Mouse (Mus musculus) spleen, adult 2 months (tissue): ENCODE results near the gene Pla2g7. TPM values are rescaled to one million over a fixed set of nuclear protein-coding genes. Genes with fewer than 3 reads are reported as not detected.
"Not testable (repeated sequence)": the region's sequence is repeated elsewhere in the genome, so short reads cannot be mapped to it uniquely, and the experiment has no call there.

ENCODE experiments used
- DNase-seq, 2 experiments: peaks; one replicate each; pipeline versions ENCODE4 v3.0.0 to v3.0.0-alpha.2; 2012 to 2021; ENCODE audit warnings: low spot score in 2 of 2, low read depth in 1 of 2
- H3K27ac ChIP-seq: fragments of 200-500 bp; 2 replicates; pipeline ENCODE4 v1.5.1; 2012; ENCODE audit warnings: low read length, inconsistent platforms; ENCODE audit not compliant: insufficient read depth
- H3K27me3 ChIP-seq: fragments of 200-500 bp; 2 replicates; pipeline ENCODE4 v1.6.1; 2012; ENCODE audit warnings: mild to moderate bottlenecking, moderate library complexity, low read length, inconsistent platforms; ENCODE audit not compliant: control insufficient read depth, insufficient read depth
- H3K36me3 ChIP-seq: fragments of 200-500 bp; 2 replicates; pipeline ENCODE4 v1.6.1; 2012; ENCODE audit warnings: mild to moderate bottlenecking, low read length, inconsistent platforms; ENCODE audit not compliant: control insufficient read depth, insufficient read depth
- H3K4me1 ChIP-seq: fragments of 200-500 bp; 2 replicates; pipeline ENCODE4 v1.6.1; 2011; ENCODE audit warnings: inconsistent platforms; ENCODE audit not compliant: control insufficient read depth, insufficient read depth, insufficient read length
- H3K4me3 ChIP-seq: fragments of 200-500 bp; 2 replicates; pipeline ENCODE4 v1.5.1; 2011; ENCODE audit warnings: mild to moderate bottlenecking, inconsistent platforms; ENCODE audit not compliant: insufficient read depth, insufficient read length; ENCODE audit errors: extremely low read depth
- CTCF ChIP-seq: fragments of 200-500 bp; IDR thresholded peaks from 2 replicates; pipeline ENCODE4 v1.5.1; 2011; ENCODE audit warnings: mild to moderate bottlenecking, inconsistent platforms; ENCODE audit not compliant: insufficient read depth, insufficient read length, insufficient replicate concordance; ENCODE audit errors: extremely low read depth
- POLR2A ChIP-seq: fragments of 200-500 bp; IDR thresholded peaks from 2 replicates; pipeline ENCODE4 v1.6.1; 2011; ENCODE audit warnings: low read depth, low read length, inconsistent platforms
- WGBS: fragments of 180-500 bp; shearing (Covaris S2); methylation state at CpG from one replicate; pipeline ENCODE4 v1.1.7; 2018; 5-methylcytosine and 5-hydroxymethylcytosine counted together
- polyA plus RNA-seq: library from polyadenylated mRNA; depleted of rRNA; stranded (reverse); fragments of >200 nt; gene quantifications from 2 replicates; pipeline ENCODE4 v1.2.3, GENCODE M21; 2012; rRNA removed

Gene Pla2g7
- 15.1 and 19.0 TPM in 2 replicates for polyA plus RNA-seq

DNA sequence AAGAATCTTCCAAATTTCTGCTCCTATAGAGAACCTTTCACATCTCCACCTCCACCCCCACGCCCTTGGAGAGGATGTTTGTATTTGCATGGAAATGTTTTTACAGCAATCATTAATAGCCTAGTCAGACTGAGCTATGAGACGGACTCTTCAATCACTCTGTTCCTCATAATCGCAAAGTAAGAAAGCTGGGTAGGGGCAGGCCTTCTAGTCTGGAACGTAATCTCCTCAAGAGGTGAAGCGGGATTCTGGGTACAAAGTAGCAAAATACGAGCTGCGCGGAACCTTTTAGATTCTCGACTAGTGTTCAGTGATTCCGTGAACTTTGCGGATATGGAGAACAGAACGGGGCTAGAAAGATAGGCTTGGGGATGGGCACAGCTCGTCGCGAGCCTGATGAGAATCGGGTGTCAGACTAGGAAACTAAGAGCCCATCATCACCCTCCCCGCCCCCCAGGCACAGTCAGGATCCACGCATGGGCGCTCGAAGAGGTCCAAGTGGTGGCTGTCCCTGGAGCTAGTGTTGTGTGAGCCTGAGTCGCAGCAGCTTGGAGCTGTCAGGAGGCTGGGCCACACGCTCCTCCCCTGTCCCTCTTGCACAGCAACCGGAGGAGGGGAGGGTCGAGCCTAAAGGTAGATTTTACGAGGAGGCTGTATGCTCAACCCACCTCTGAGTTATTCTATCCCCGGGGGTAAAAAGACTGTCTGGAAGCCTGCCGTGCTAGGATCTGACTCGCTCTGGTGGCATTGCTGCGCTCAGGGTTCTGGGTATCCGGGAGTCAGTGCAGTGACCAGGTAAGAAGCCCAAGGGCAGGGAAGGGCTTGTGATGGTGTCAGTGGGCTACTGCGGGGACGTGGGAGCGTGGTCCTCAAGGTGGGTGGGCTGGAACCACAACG, at the start of gene Pla2g7:
Gene Pla2g7 (plus strand): TSS at position 107 of the 897 bp plus-strand sequence.
- WGBS, result 5% methylated on average over 34 of the region's 34 CpGs
- TF ChIP-seq POLR2A (no peak), CTCF (no peak)
- Histone ChIP-seq H3K27ac (peak within 1 kb of the TSS; percentile 61), H3K36me3 (no peaks in the 10 kb centered on the region), H3K27me3 (no peaks in the 10 kb centered on the region), H3K4me1 (peaks cover 3% of the 10 kb centered on the region; the same call in 1 of the 2 replicates), H3K4me3 (peak within 1 kb of the TSS; percentile 48)
- peak in 1 of 2 experiments; percentile 44 for DNase-seq

DNA sequence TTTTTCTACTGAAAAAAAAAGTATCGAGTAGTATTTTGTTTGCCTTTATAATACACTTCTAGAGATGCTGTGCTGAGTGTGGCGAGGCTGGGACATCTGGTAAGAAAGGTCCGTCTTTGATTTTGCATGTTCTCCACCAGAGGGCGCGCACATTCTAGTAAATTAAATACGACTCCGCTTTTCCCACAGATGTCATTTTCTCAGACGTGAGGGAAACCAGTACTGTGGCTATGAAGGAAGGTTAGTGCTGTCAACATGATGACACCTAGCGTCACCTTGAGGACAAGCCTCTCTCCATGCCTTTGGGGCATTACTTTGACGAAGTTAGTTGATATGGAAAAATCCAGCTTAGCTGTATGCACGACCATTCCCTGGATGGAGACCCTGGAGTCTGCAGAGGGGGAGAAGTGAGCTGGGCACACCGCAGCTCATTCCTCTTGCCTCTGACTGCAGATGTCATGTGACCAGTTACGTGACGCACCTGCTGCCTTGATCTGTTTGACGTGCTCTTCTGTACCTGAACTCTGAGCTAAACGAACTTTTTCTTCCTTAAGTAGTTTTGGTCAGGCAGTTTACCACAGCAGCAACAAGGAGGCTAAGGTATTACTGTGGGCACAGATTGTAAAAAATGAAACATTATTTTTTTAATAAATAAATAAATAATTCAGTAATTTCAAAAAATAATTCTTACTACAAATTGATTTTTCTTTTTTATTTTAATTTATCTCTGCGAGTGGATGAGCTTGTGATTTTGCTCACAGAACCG, 49.1 kb upstream of the Pla2g7 start:
- TF ChIP-seq CTCF, result peak; percentile 39; the same call in 1 of the 2 replicates
- no peak for TF ChIP-seq POLR2A
- no peaks in the 10 kb centered on the region for H3K4me1 ChIP-seq
- H3K36me3 ChIP-seq, result no peaks in the 10 kb centered on the region
- whole genome bisulfite sequencing, result 31% methylated on average over 18 of the region's 18 CpGs
- peak; percentile 27 to 41 for DNase-seq
- no peak overlapping the region for H3K4me3 ChIP-seq
- no peak overlapping the region for H3K27ac ChIP-seq
- no peaks in the 10 kb centered on the region for H3K27me3 ChIP-seq

DNA sequence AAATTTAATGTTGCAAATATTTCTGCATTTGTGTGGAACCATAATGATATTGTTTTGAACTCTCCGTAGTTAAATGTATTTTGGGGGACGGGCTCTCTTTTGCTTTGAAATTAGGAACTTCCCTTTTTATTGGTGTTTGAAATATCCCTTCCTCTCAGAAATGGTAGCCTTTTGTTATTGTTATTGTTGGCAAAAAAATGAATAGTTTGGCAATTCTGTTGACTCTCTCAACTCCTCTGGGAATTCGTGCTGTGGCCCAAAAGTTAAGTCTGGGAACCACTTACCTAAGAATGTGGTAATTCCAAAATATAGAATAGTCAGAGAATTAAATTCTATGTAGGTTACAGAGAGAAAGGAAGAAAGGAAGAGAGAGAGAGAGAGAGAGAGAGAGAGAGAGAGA, 47.7 kb upstream of the Pla2g7 start:
- Histone ChIP-seq H3K4me3 (no peak overlapping the region), H3K27me3 (no peaks in the 10 kb centered on the region), H3K36me3 (no peaks in the 10 kb centered on the region), H3K27ac (no peak overlapping the region), H3K4me1 (no peaks in the 10 kb centered on the region)
- WGBS, result 31% methylated on average over 3 of the region's 3 CpGs
- DNase-seq, result no peak
- no peak for TF ChIP-seq CTCF
- no peak for TF ChIP-seq POLR2A

DNA sequence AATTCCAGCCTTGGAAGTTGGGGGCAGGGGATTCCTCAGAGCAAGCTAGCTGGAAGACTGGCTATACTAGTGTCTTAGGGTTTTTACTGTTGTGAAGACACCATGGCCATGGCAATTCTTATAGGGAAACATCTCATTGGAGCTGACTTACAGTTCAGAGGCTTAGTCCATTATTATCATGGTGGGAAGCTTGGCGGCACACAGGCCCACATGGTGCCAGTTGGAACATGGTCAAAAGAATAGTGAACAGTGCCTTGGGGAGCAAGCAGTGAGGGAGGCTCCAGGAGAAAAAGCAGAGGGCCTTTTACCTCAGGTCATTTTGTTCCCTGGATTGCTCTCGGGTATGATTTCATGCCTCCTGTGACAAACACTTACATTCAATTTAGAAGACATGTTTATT, 37.4 kb upstream of the Pla2g7 start:
- no peak overlapping the region for H3K27ac ChIP-seq
- WGBS, result 93% methylated on average over 2 of the region's 2 CpGs
- H3K27me3 ChIP-seq, result no peaks in the 10 kb centered on the region
- TF ChIP-seq CTCF (no peak), POLR2A (no peak)
- DNase-seq, result no peak
- H3K4me3 ChIP-seq, result no peak overlapping the region
- no peaks in the 10 kb centered on the region for H3K36me3 ChIP-seq
- H3K4me1 ChIP-seq, result no peaks in the 10 kb centered on the region

DNA sequence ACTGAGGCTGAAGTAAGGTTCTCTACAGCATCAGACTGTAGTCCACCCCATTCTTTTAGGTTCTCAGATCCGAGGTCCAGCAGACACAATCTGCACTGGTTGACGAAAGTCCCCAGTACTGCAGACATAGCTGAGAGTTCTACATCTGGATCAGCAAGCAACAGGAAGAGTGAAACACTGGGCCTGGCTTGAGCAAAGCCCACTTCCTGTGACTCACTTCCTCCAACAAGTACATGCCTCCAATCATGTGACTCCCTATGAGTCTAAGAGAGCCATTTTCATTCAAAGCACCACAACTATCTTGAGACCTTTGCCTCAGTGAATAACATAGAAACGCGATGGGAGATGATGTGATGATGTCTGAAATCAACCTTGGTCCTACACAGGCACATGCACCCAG, 36.7 kb upstream of the Pla2g7 start:
- DNase-seq, result no peak
- Histone ChIP-seq H3K27me3 (no peaks in the 10 kb centered on the region), H3K36me3 (no peaks in the 10 kb centered on the region), H3K27ac (no peak overlapping the region), H3K4me1 (no peaks in the 10 kb centered on the region), H3K4me3 (no peak overlapping the region)
- TF ChIP-seq CTCF (no peak), POLR2A (no peak)
- WGBS, result 86% methylated on average over 4 of the region's 4 CpGs

DNA sequence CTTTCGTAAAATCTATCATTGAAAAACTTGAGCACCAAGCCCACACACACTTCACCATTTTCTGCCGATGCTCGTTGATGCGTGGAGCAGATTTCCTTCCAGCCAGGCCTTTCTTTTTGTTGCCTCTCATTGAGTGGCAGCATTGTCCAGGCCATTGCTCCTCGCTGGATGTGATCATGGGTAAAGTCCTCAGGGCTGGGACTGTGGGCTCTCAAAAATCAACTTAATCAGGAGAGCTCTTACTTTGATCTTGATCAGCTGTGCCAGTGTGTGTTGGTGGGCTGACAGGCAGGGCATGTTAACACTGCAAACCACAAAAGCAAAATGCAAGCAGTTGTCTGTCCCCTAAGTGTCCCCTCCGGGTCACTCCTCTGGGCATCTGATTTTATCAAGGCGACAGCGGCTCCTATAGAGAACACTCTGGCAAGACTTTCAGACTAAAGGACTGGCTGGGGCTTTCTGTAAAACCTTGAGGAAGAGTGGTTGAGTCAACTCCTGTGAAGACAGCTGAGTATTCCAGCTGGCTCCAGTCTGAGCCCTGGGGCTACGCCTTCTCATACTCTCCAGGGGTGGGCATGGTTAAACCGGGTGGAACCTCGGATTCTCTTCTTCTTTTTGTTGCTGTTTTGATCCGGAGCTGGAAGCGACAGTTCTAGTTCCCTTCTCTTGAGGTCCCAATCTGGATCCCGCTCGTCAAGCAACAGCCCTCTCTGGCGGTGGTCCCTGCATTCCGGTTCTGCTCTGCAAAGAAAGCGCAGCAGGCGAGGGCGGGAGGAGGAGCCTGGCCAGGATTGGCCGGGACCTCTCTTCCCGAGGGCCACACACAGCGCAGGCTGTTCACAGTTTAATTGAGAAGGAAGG, 33.3 kb upstream of the Pla2g7 start:
- no peak for DNase-seq
- H3K27me3 ChIP-seq, result no peaks in the 10 kb centered on the region
- H3K4me3 ChIP-seq, result no peak overlapping the region
- TF ChIP-seq POLR2A, result no peak
- TF ChIP-seq CTCF, result no peak
- no peak overlapping the region for H3K27ac ChIP-seq
- no peaks in the 10 kb centered on the region for H3K4me1 ChIP-seq
- no peaks in the 10 kb centered on the region for H3K36me3 ChIP-seq
- 30% methylated on average over 23 of the region's 23 CpGs for WGBS

DNA sequence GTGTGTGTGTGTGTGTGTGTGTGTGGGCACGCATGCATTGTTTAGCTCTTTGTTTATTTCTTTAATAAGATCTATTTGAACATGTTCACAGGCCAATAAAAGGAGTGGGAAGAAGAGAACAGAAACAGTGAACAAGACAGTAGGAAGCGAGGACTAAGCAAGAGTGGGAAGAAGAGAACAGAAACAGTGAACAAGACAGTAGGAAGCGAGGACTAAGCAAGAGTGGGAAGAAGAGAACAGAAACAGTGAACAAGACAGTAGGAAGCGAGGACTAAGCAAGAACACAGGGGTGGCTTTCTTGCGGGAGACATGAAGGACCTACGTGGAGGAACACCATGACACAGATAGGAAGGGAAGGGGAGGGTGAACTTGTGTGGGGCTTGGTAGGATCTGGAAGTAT, 31.1 kb upstream of the Pla2g7 start:
- H3K4me1 ChIP-seq, H3K4me3 ChIP-seq, H3K27me3 ChIP-seq, DNase-seq, H3K27ac ChIP-seq, H3K36me3 ChIP-seq: not testable (repeated sequence)
- WGBS, result 82% methylated on average over 6 of the region's 6 CpGs
